Mouse (Mus musculus): ENCODE results near the gene Unc5c. TPM values are rescaled to one million over a fixed set of nuclear protein-coding genes. Genes with fewer than 3 reads are reported as not detected.

Unc5c gene
- polyA plus RNA-seq, 1 experiment from 2014 or later, result 6.9 TPM

- 91% methylated on average over 1 of the region's 1 CpGs for WGBS
- Histone ChIP-seq H3K9ac (replicated peaks) (no peak overlapping the region), H3K4me3 (no peak overlapping the region), H3K4me1 (peaks cover 11% of the 10 kb centered on the region; the same call in 1 of the 2 replicates), H3K9me3 (no peaks in the 10 kb centered on the region), H3K4me2 (replicated peaks) (no peak overlapping the region), H3K27me3 (no peaks in the 10 kb centered on the region), H3K36me3 (no peaks in the 10 kb centered on the region), H3K27ac (replicated peaks) (no peak overlapping the region)
- ATAC-seq (replicated peaks), result no peak
These were observed 225.7 kb downstream of the Unc5c start for GRCm38 (mm10) chr3:141690676-141691075.

- Histone ChIP-seq H3K27ac (replicated peaks) (0 out of 2 replicates have a peak overlapping the region, but pooled peaks have one; percentile 30), H3K4me3 (no peak overlapping the region), H3K4me2 (replicated peaks) (no peak overlapping the region), H3K9ac (replicated peaks) (no peak overlapping the region), H3K4me1 (peaks cover 11% of the 10 kb centered on the region; the same call in 1 of the 2 replicates), H3K9me3 (no peaks in the 10 kb centered on the region), H3K27me3 (no peaks in the 10 kb centered on the region), H3K36me3 (no peaks in the 10 kb centered on the region)
- peak; percentile 91 for ATAC-seq (replicated peaks)
- WGBS, result 39% methylated on average over 3 of the region's 3 CpGs
These were observed 226.4 kb downstream of the Unc5c start for GRCm38 (mm10) chr3:141691418-141691817.

GRCm38 (mm10) chr3:141691846-141692245, 226.8 kb downstream of the Unc5c start:
- 0 out of 2 replicates have a peak overlapping the region, but pooled peaks have one; percentile 30 for H3K27ac ChIP-seq (replicated peaks)
- H3K4me3 ChIP-seq, result no peak overlapping the region
- H3K4me1 ChIP-seq, result peaks cover 11% of the 10 kb centered on the region; the same call in 1 of the 2 replicates
- no peaks in the 10 kb centered on the region for H3K9me3 ChIP-seq
- no peak overlapping the region for H3K9ac ChIP-seq (replicated peaks)
- 27% methylated on average over 3 of the region's 3 CpGs for WGBS
- H3K27me3 ChIP-seq, result no peaks in the 10 kb centered on the region
- peak; percentile 84 for ATAC-seq (replicated peaks)
- H3K4me2 ChIP-seq (replicated peaks), result no peak overlapping the region
- H3K36me3 ChIP-seq, result no peaks in the 10 kb centered on the region

GRCm38 (mm10) chr3:141699177-141699576, 234.2 kb downstream of the Unc5c start:
- no peaks in the 10 kb centered on the region for H3K27me3 ChIP-seq
- H3K9ac ChIP-seq (replicated peaks), result no peak overlapping the region
- H3K4me2 ChIP-seq (replicated peaks), result no peak overlapping the region
- no peak overlapping the region for H3K27ac ChIP-seq (replicated peaks)
- no peaks in the 10 kb centered on the region for H3K9me3 ChIP-seq
- ATAC-seq (replicated peaks), result no peak
- no peaks in the 10 kb centered on the region for H3K36me3 ChIP-seq
- H3K4me1 ChIP-seq, result no peaks in the 10 kb centered on the region
- no peak overlapping the region for H3K4me3 ChIP-seq

GRCm38 (mm10) chr3:141701381-141701909, 236.4 kb downstream of the Unc5c start:
- Histone ChIP-seq H3K4me1 (no peaks in the 10 kb centered on the region), H3K4me2 (replicated peaks) (no peak overlapping the region), H3K9me3 (no peaks in the 10 kb centered on the region), H3K4me3 (no peak overlapping the region), H3K36me3 (no peaks in the 10 kb centered on the region), H3K9ac (replicated peaks) (no peak overlapping the region), H3K27ac (replicated peaks) (no peak overlapping the region), H3K27me3 (no peaks in the 10 kb centered on the region)
- WGBS, result 83% methylated on average over 3 of the region's 3 CpGs
- ATAC-seq (replicated peaks), result no peak

GRCm38 (mm10) chr3:141711601-141712000, 246.6 kb downstream of the Unc5c start:
- ATAC-seq (replicated peaks), result no peak
- H3K9me3 ChIP-seq, result no peaks in the 10 kb centered on the region
- 54% methylated on average over 4 of the region's 4 CpGs for WGBS
- H3K4me2 ChIP-seq (replicated peaks), result no peak overlapping the region
- H3K27ac ChIP-seq (replicated peaks), result no peak overlapping the region
- H3K27me3 ChIP-seq, result no peaks in the 10 kb centered on the region
- no peaks in the 10 kb centered on the region for H3K36me3 ChIP-seq
- H3K9ac ChIP-seq (replicated peaks), result no peak overlapping the region
- H3K4me3 ChIP-seq, result no peak overlapping the region
- no peaks in the 10 kb centered on the region for H3K4me1 ChIP-seq

GRCm38 (mm10) chr3:141716371-141716770, 251.4 kb downstream of the Unc5c start:
- no peak overlapping the region for H3K4me3 ChIP-seq
- WGBS, result 60% methylated on average over 4 of the region's 4 CpGs

GRCm38 (mm10) chr3:141719050-141719449, 254.0 kb downstream of the Unc5c start:
- Histone ChIP-seq H3K27me3 (no peaks in the 10 kb centered on the region), H3K36me3 (no peaks in the 10 kb centered on the region), H3K4me3 (no peak overlapping the region), H3K4me1 (no peaks in the 10 kb centered on the region), H3K4me2 (replicated peaks) (no peak overlapping the region), H3K9ac (replicated peaks) (no peak overlapping the region), H3K27ac (replicated peaks) (no peak overlapping the region), H3K9me3 (no peaks in the 10 kb centered on the region)
- ATAC-seq (replicated peaks), result no peak
- 89% methylated on average over 5 of the region's 5 CpGs for WGBS

More at GRCm38 (mm10) chr3:141716371-141716770, 251.4 kb downstream of the Unc5c start:
- ATAC-seq (replicated peaks), result no peak
- H3K9ac ChIP-seq (replicated peaks), result no peak overlapping the region
- H3K4me2 ChIP-seq (replicated peaks), result no peak overlapping the region
- H3K27me3 ChIP-seq, result no peaks in the 10 kb centered on the region
- no peak overlapping the region for H3K27ac ChIP-seq (replicated peaks)
- no peaks in the 10 kb centered on the region for H3K9me3 ChIP-seq
- H3K36me3 ChIP-seq, result no peaks in the 10 kb centered on the region
- no peaks in the 10 kb centered on the region for H3K4me1 ChIP-seq

GRCm38 (mm10) chr3:141724499-141724898, 259.5 kb downstream of the Unc5c start:
- H3K4me3 ChIP-seq, result no peak overlapping the region
- no peak overlapping the region for H3K27ac ChIP-seq (replicated peaks)
- H3K4me1 ChIP-seq, result no peaks in the 10 kb centered on the region
- WGBS, result 87% methylated on average over 2 of the region's 2 CpGs
- no peak for ATAC-seq (replicated peaks)
- H3K9me3 ChIP-seq, result no peaks in the 10 kb centered on the region
- H3K36me3 ChIP-seq, result no peaks in the 10 kb centered on the region
- no peaks in the 10 kb centered on the region for H3K27me3 ChIP-seq
- no peak overlapping the region for H3K9ac ChIP-seq (replicated peaks)
- no peak overlapping the region for H3K4me2 ChIP-seq (replicated peaks)

- H3K9me3 ChIP-seq, result no peaks in the 10 kb centered on the region
- no peak overlapping the region for H3K4me3 ChIP-seq
- no peak overlapping the region for H3K27ac ChIP-seq (replicated peaks)
- no peak for ATAC-seq (replicated peaks)
- no peak overlapping the region for H3K9ac ChIP-seq (replicated peaks)
- H3K4me2 ChIP-seq (replicated peaks), result no peak overlapping the region
- no peaks in the 10 kb centered on the region for H3K36me3 ChIP-seq
- H3K27me3 ChIP-seq, result no peaks in the 10 kb centered on the region
- no peaks in the 10 kb centered on the region for H3K4me1 ChIP-seq
- WGBS, result 76% methylated on average over 1 of the region's 1 CpGs
These were observed 260.4 kb downstream of the Unc5c start for GRCm38 (mm10) chr3:141725432-141725831.

- Histone ChIP-seq H3K4me1 (no peaks in the 10 kb centered on the region), H3K36me3 (no peaks in the 10 kb centered on the region), H3K27me3 (no peaks in the 10 kb centered on the region), H3K9ac (replicated peaks) (no peak overlapping the region), H3K9me3 (no peaks in the 10 kb centered on the region), H3K4me2 (replicated peaks) (no peak overlapping the region), H3K27ac (replicated peaks) (no peak overlapping the region), H3K4me3 (no peak overlapping the region)
- 84% methylated on average over 6 of the region's 6 CpGs for WGBS
- no peak for ATAC-seq (replicated peaks)
These were observed 268.8 kb downstream of the Unc5c start for GRCm38 (mm10) chr3:141733844-141734243.

- no peaks in the 10 kb centered on the region for H3K9me3 ChIP-seq
- no peak overlapping the region for H3K4me2 ChIP-seq (replicated peaks)
- no peak for ATAC-seq (replicated peaks)
- no peaks in the 10 kb centered on the region for H3K36me3 ChIP-seq
- no peaks in the 10 kb centered on the region for H3K27me3 ChIP-seq
- no peak overlapping the region for H3K9ac ChIP-seq (replicated peaks)
- no peaks in the 10 kb centered on the region for H3K4me1 ChIP-seq
- no peak overlapping the region for H3K4me3 ChIP-seq
- no peak overlapping the region for H3K27ac ChIP-seq (replicated peaks)
These were observed 270.3 kb downstream of the Unc5c start for GRCm38 (mm10) chr3:141735285-141735684.

GRCm38 (mm10) chr3:141745322-141745721, 280.3 kb downstream of the Unc5c start:
- Histone ChIP-seq H3K36me3 (no peaks in the 10 kb centered on the region), H3K4me1 (peaks cover 6% of the 10 kb centered on the region), H3K4me3 (no peak overlapping the region), H3K9me3 (no peaks in the 10 kb centered on the region), H3K4me2 (replicated peaks) (no peak overlapping the region), H3K9ac (replicated peaks) (no peak overlapping the region), H3K27ac (replicated peaks) (no peak overlapping the region), H3K27me3 (no peaks in the 10 kb centered on the region)
- no peak for ATAC-seq (replicated peaks)
